Mouse (Mus musculus): ENCODE results near the gene Gsdma2. TPM values are rescaled to one million over a fixed set of nuclear protein-coding genes. Genes with fewer than 3 reads are reported as not detected.

Gene Gsdma2
- polyA plus RNA-seq, 1 experiment from 2014 or later, result not detected

DNA sequence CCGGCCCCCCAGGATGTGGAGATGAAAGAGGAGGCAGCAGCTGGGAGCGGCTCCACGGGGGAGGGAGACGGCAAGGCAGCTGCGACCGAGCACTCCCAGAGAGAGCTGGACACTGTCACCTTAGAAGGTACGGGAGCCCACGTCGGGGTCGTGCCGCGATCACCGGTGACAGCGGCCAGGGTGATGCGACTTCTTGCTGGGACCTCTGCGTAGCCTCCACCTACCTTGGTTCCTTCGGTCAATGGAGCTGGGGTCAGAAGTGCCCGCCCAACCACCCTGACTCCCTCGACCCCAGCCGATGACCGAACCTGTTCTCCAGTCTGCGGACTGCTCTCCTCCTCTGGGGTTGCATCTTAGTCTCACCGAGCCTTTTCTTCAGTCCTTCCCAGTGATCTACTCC lies 36.3 kb downstream of the Gsdma2 start:
- Histone ChIP-seq H3K27ac (ENCODE audit: low read length) (peak overlapping the region; percentile 61; the same call in 1 of the 2 replicates), H3K4me3 (ENCODE audit: low read depth, low read length) (peak overlapping the region; percentile 99), H3K4me1 (ENCODE audit: control insufficient read depth, insufficient read depth, low read length) (no peaks in the 10 kb centered on the region), H3K27me3 (ENCODE audit: control insufficient read depth, insufficient read depth, low read length) (no peaks in the 10 kb centered on the region), H3K9me3 (ENCODE audit: control insufficient read depth, low read depth, low read length) (no peaks in the 10 kb centered on the region), H3K4me2 (replicated peaks; ENCODE audit: low read depth, low read length) (peak overlapping the region; percentile 76), H3K36me3 (ENCODE audit: control insufficient read depth, insufficient read depth, low read length) (peaks cover 27% of the 10 kb centered on the region), H3K9ac (replicated peaks; ENCODE audit: low read depth, low read length) (peak overlapping the region; percentile 98)
- ATAC-seq (ENCODE audit: insufficient number of reproducible peaks, insufficient read depth, low FRiP score, low read depth), result peak; percentile 1; the same call in 1 of the 2 replicates
- WGBS, result 0% methylated on average over 23 of the region's 23 CpGs

GRCm38 (mm10) chr11:98685642-98686041 lies 39.1 kb downstream of the Gsdma2 start:
- Histone ChIP-seq H3K4me3 (ENCODE audit: low read depth, low read length) (no peak overlapping the region), H3K27me3 (ENCODE audit: control insufficient read depth, insufficient read depth, low read length) (no peaks in the 10 kb centered on the region), H3K4me1 (ENCODE audit: control insufficient read depth, insufficient read depth, low read length) (no peaks in the 10 kb centered on the region), H3K27ac (ENCODE audit: low read length) (no peak overlapping the region), H3K9ac (replicated peaks; ENCODE audit: low read depth, low read length) (no peak overlapping the region), H3K4me2 (replicated peaks; ENCODE audit: low read depth, low read length) (no peak overlapping the region), H3K36me3 (ENCODE audit: control insufficient read depth, insufficient read depth, low read length) (peaks cover 49% of the 10 kb centered on the region), H3K9me3 (ENCODE audit: control insufficient read depth, low read depth, low read length) (no peaks in the 10 kb centered on the region)
- 92% methylated on average over 9 of the region's 9 CpGs for WGBS
- ATAC-seq (ENCODE audit: insufficient number of reproducible peaks, insufficient read depth, low FRiP score, low read depth), result no peak

DNA sequence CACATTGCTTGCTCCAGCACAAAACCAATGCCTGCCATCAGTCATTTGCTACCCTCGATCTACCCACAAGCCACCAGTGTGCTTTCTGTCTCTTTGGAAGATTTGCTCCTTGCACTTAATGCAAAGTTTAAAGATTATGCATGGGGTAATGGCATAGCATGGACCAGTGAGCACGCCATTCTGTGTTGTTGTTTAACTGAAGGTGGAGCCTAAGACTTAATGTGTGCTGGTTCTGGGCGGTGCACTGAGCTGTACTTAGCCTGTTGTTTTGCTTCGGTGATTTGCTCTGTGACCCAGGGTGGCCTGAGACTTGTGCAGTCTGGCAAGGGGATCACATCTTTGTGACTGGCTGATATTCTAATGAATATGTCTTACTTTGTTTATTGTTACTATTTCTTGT lies 40.4 kb downstream of the Gsdma2 start:
- Histone ChIP-seq H3K27me3 (ENCODE audit: control insufficient read depth, insufficient read depth, low read length) (no peaks in the 10 kb centered on the region), H3K4me3 (ENCODE audit: low read depth, low read length) (no peak overlapping the region), H3K36me3 (ENCODE audit: control insufficient read depth, insufficient read depth, low read length) (peaks cover 62% of the 10 kb centered on the region), H3K4me2 (replicated peaks; ENCODE audit: low read depth, low read length) (no peak overlapping the region), H3K4me1 (ENCODE audit: control insufficient read depth, insufficient read depth, low read length) (no peaks in the 10 kb centered on the region), H3K27ac (ENCODE audit: low read length) (no peak overlapping the region), H3K9ac (replicated peaks; ENCODE audit: low read depth, low read length) (no peak overlapping the region), H3K9me3 (ENCODE audit: control insufficient read depth, low read depth, low read length) (no peaks in the 10 kb centered on the region)
- no peak for ATAC-seq (ENCODE audit: insufficient number of reproducible peaks, insufficient read depth, low FRiP score, low read depth)
- 74% methylated on average over 4 of the region's 4 CpGs for WGBS

DNA sequence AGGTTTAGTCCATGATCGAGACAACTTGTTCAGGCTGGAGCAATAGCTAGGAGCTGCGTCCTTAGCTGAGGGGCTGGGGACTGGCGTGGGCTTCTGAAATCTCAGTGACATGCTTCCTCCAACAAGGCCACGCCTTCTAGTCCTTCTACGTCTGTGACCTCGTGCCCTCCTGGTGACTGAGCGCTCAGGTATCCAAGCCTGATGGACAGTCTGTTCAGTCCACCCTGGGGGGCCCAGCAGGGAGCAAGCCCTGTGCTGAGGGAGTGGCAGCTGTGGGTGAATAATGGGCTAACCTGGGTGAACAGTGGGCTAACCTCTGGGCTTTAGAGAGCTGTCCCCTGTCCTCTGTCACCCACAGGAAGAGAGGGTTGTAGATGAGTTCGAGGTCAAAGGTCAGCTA lies 41.5 kb downstream of the Gsdma2 start:
- H3K27ac ChIP-seq (ENCODE audit: low read length), result no peak overlapping the region
- H3K9me3 ChIP-seq (ENCODE audit: control insufficient read depth, low read depth, low read length), result no peaks in the 10 kb centered on the region
- peak; percentile 42 for ATAC-seq (ENCODE audit: insufficient number of reproducible peaks, insufficient read depth, low FRiP score, low read depth)
- no peaks in the 10 kb centered on the region for H3K27me3 ChIP-seq (ENCODE audit: control insufficient read depth, insufficient read depth, low read length)
- peaks cover 72% of the 10 kb centered on the region for H3K36me3 ChIP-seq (ENCODE audit: control insufficient read depth, insufficient read depth, low read length)
- no peak overlapping the region for H3K9ac ChIP-seq (replicated peaks; ENCODE audit: low read depth, low read length)
- H3K4me3 ChIP-seq (ENCODE audit: low read depth, low read length), result no peak overlapping the region
- WGBS, result 83% methylated on average over 8 of the region's 8 CpGs
- H3K4me1 ChIP-seq (ENCODE audit: control insufficient read depth, insufficient read depth, low read length), result no peaks in the 10 kb centered on the region
- H3K4me2 ChIP-seq (replicated peaks; ENCODE audit: low read depth, low read length), result no peak overlapping the region

GRCm38 (mm10) chr11:98693201-98693600 lies 46.6 kb downstream of the Gsdma2 start:
- no peaks in the 10 kb centered on the region for H3K27me3 ChIP-seq (ENCODE audit: control insufficient read depth, insufficient read depth, low read length)
- H3K27ac ChIP-seq (ENCODE audit: low read length), result no peak overlapping the region
- 67% methylated on average over 13 of the region's 13 CpGs for WGBS
- H3K9ac ChIP-seq (replicated peaks; ENCODE audit: low read depth, low read length), result no peak overlapping the region
- peaks cover 75% of the 10 kb centered on the region for H3K36me3 ChIP-seq (ENCODE audit: control insufficient read depth, insufficient read depth, low read length)
- no peaks in the 10 kb centered on the region for H3K4me1 ChIP-seq (ENCODE audit: control insufficient read depth, insufficient read depth, low read length)
- H3K4me3 ChIP-seq (ENCODE audit: low read depth, low read length), result no peak overlapping the region
- H3K4me2 ChIP-seq (replicated peaks; ENCODE audit: low read depth, low read length), result no peak overlapping the region
- no peak for ATAC-seq (ENCODE audit: insufficient number of reproducible peaks, insufficient read depth, low FRiP score, low read depth)
- no peaks in the 10 kb centered on the region for H3K9me3 ChIP-seq (ENCODE audit: control insufficient read depth, low read depth, low read length)

GRCm38 (mm10) chr11:98693746-98694145 lies 47.2 kb downstream of the Gsdma2 start:
- Histone ChIP-seq H3K4me2 (replicated peaks; ENCODE audit: low read depth, low read length) (no peak overlapping the region), H3K27ac (ENCODE audit: low read length) (no peak overlapping the region), H3K36me3 (ENCODE audit: control insufficient read depth, insufficient read depth, low read length) (peaks cover 73% of the 10 kb centered on the region), H3K4me1 (ENCODE audit: control insufficient read depth, insufficient read depth, low read length) (no peaks in the 10 kb centered on the region), H3K4me3 (ENCODE audit: low read depth, low read length) (no peak overlapping the region), H3K9me3 (ENCODE audit: control insufficient read depth, low read depth, low read length) (no peaks in the 10 kb centered on the region), H3K27me3 (ENCODE audit: control insufficient read depth, insufficient read depth, low read length) (no peaks in the 10 kb centered on the region), H3K9ac (replicated peaks; ENCODE audit: low read depth, low read length) (no peak overlapping the region)
- ATAC-seq (ENCODE audit: insufficient number of reproducible peaks, insufficient read depth, low FRiP score, low read depth), result no peak
- 85% methylated on average over 9 of the region's 9 CpGs for WGBS

GRCm38 (mm10) chr11:98694301-98694700 lies 47.7 kb downstream of the Gsdma2 start:
- no peaks in the 10 kb centered on the region for H3K9me3 ChIP-seq (ENCODE audit: control insufficient read depth, low read depth, low read length)
- no peak overlapping the region for H3K4me2 ChIP-seq (replicated peaks; ENCODE audit: low read depth, low read length)
- no peak overlapping the region for H3K4me3 ChIP-seq (ENCODE audit: low read depth, low read length)
- WGBS, result 75% methylated on average over 9 of the region's 9 CpGs
- no peak for ATAC-seq (ENCODE audit: insufficient number of reproducible peaks, insufficient read depth, low FRiP score, low read depth)
- no peaks in the 10 kb centered on the region for H3K4me1 ChIP-seq (ENCODE audit: control insufficient read depth, insufficient read depth, low read length)
- no peaks in the 10 kb centered on the region for H3K27me3 ChIP-seq (ENCODE audit: control insufficient read depth, insufficient read depth, low read length)
- H3K27ac ChIP-seq (ENCODE audit: low read length), result no peak overlapping the region
- H3K9ac ChIP-seq (replicated peaks; ENCODE audit: low read depth, low read length), result no peak overlapping the region
- peaks cover 70% of the 10 kb centered on the region for H3K36me3 ChIP-seq (ENCODE audit: control insufficient read depth, insufficient read depth, low read length)

- H3K4me3 ChIP-seq (ENCODE audit: low read depth, low read length), result no peak overlapping the region
- WGBS, result 69% methylated on average over 14 of the region's 14 CpGs
Observed at GRCm38 (mm10) chr11:98695408-98695807, 48.8 kb downstream of the Gsdma2 start.

DNA sequence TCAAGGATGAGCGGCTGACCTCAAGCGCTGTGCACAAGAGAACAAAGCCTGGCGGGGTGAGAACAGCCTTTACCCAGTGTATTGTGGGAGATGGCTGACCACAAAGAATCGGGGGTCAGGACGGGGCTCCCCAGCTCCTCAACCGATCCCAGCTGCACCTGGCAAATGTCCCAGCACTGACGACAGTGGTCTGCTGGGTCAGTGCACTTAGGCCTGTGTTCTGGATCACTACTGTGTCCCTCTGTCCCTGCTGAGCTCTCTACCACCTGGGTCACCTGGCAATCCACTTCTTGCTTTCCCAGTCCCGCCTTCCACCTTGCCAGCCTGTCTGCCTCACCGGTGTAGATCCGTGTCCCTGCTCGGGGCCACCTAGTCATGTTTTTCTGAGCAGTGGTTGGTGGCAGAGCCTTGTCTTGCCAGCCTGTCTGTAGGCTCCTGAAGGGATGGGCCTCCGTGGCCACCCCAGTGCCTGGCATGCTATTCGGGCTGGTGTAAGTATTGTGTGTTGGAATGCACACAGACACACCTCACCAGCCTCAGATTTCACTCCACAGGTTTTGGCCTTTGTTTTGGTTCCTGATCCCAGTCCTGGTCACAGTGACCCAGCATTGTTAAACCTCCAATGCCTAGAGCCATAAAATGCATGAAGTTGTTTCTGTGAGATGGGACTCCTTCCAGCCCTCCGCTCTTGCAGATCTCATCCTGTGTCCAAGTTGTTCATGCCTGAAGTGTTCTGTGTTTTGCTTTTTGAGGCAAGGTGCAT lies 50.1 kb downstream of the Gsdma2 start:
- H3K36me3 ChIP-seq (ENCODE audit: control insufficient read depth, insufficient read depth, low read length), result peaks cover 47% of the 10 kb centered on the region
- H3K27ac ChIP-seq (ENCODE audit: low read length), result no peak overlapping the region
- WGBS, result 83% methylated on average over 14 of the region's 14 CpGs

More at GRCm38 (mm10) chr11:98695408-98695807, 48.8 kb downstream of the Gsdma2 start:
- Histone ChIP-seq H3K9ac (replicated peaks; ENCODE audit: low read depth, low read length) (no peak overlapping the region), H3K9me3 (ENCODE audit: control insufficient read depth, low read depth, low read length) (no peaks in the 10 kb centered on the region), H3K4me1 (ENCODE audit: control insufficient read depth, insufficient read depth, low read length) (peaks cover 5% of the 10 kb centered on the region; the same call in 1 of the 2 replicates), H3K27ac (ENCODE audit: low read length) (no peak overlapping the region), H3K36me3 (ENCODE audit: control insufficient read depth, insufficient read depth, low read length) (peaks cover 60% of the 10 kb centered on the region), H3K4me2 (replicated peaks; ENCODE audit: low read depth, low read length) (no peak overlapping the region), H3K27me3 (ENCODE audit: control insufficient read depth, insufficient read depth, low read length) (no peaks in the 10 kb centered on the region)
- ATAC-seq (ENCODE audit: insufficient number of reproducible peaks, insufficient read depth, low FRiP score, low read depth), result no peak

More for the DNA sequence above, 50.1 kb downstream of the Gsdma2 start:
- H3K9me3 ChIP-seq (ENCODE audit: control insufficient read depth, low read depth, low read length), result no peaks in the 10 kb centered on the region
- H3K9ac ChIP-seq (replicated peaks; ENCODE audit: low read depth, low read length), result no peak overlapping the region
- no peaks in the 10 kb centered on the region for H3K27me3 ChIP-seq (ENCODE audit: control insufficient read depth, insufficient read depth, low read length)
- no peak overlapping the region for H3K4me2 ChIP-seq (replicated peaks; ENCODE audit: low read depth, low read length)
- no peak overlapping the region for H3K4me3 ChIP-seq (ENCODE audit: low read depth, low read length)
- peaks cover 6% of the 10 kb centered on the region; the same call in 1 of the 2 replicates for H3K4me1 ChIP-seq (ENCODE audit: control insufficient read depth, insufficient read depth, low read length)
- ATAC-seq (ENCODE audit: insufficient number of reproducible peaks, insufficient read depth, low FRiP score, low read depth), result no peak

All from stomach, embryonic 14.5 days (tissue).